Mouse (Mus musculus) heart, embryonic 11.5 days (tissue): ENCODE results near the gene Casp6. TPM values are rescaled to one million over a fixed set of nuclear protein-coding genes. Genes with fewer than 3 reads are reported as not detected.

Experiments
- ATAC-seq: fragments of 200-750 bp; cut with Nextera tagmentation; replicated peaks from 2 replicates; pipeline ENCODE4 v1.8.0; 2017; ENCODE audit warnings: moderate library complexity; ENCODE audit not compliant: insufficient number of reproducible peaks, low FRiP score, low TSS enrichment
- H3K27ac ChIP-seq: fragments of 300-500 bp; sonication (generic); 2 replicates; pipeline ENCODE4 v1.5.1; 2014; ENCODE audit warnings: mild to moderate bottlenecking, low read depth, low read length
- H3K27me3 ChIP-seq: fragments of 300-500 bp; sonication (generic); 2 replicates; pipeline ENCODE4 v1.6.1; 2014; ENCODE audit warnings: mild to moderate bottlenecking, low read length, mixed read lengths; ENCODE audit not compliant: control insufficient read depth, insufficient read depth
- H3K36me3 ChIP-seq: fragments of 300-500 bp; sonication (generic); 2 replicates; pipeline ENCODE4 v1.6.1; 2014; ENCODE audit warnings: mild to moderate bottlenecking, low read length, moderate library complexity, mixed read lengths; ENCODE audit not compliant: control insufficient read depth, insufficient read depth
- H3K4me1 ChIP-seq: fragments of 300-500 bp; sonication (generic); 2 replicates; pipeline ENCODE4 v1.6.1; 2014; ENCODE audit warnings: low read length; ENCODE audit not compliant: control insufficient read depth, insufficient read depth
- H3K4me2 ChIP-seq: fragments of 300-500 bp; sonication (generic); 2 replicates; pipeline ENCODE4 v1.6.1; 2014; ENCODE audit warnings: mild to moderate bottlenecking, moderate library complexity
- H3K4me3 ChIP-seq: fragments of 300-500 bp; sonication (generic); 2 replicates; pipeline ENCODE4 v1.5.1; 2014; ENCODE audit warnings: low read depth, low read length
- H3K9ac ChIP-seq: fragments of 300-500 bp; sonication (generic); 2 replicates; pipeline ENCODE4 v1.6.1; 2014; ENCODE audit warnings: mild to moderate bottlenecking, low read depth, low read length, moderate library complexity
- H3K9me3 ChIP-seq: fragments of 300-500 bp; sonication (generic); replicated peaks from 2 replicates; pipeline ENCODE4 v1.6.1; 2016; ENCODE audit warnings: low read length; ENCODE audit not compliant: control insufficient read depth
- WGBS: fragments of 180-500 bp; shearing (Covaris S2); extraction: QIAGEN DNeasy Blood & Tissue Kit; methylation state at CpG from one replicate; pipeline ENCODE4 v1.1.7; 2014; ENCODE audit not compliant: insufficient replicate concordance; 5-methylcytosine and 5-hydroxymethylcytosine counted together
- polyA plus RNA-seq: library from polyadenylated mRNA; unstranded; fragments of >200 nt; fragmentation: Nextera tagmentation; extraction: Ambion mirVana; gene quantifications from 2 replicates; pipeline ENCODE4 v1.2.1, GENCODE M21; 2014

Casp6 gene
- polyA plus RNA-seq, 1 experiment from 2014 or later, result 86.7 TPM

- Histone ChIP-seq H3K4me3 (no peak overlapping the region), H3K4me1 (no peaks in the 10 kb centered on the region), H3K27ac (no peak overlapping the region), H3K27me3 (no peaks in the 10 kb centered on the region), H3K9me3 (no peaks in the 10 kb centered on the region), H3K4me2 (no peak overlapping the region), H3K36me3 (no peaks in the 10 kb centered on the region), H3K9ac (no peak overlapping the region)
- 65% methylated on average over 9 of the region's 9 CpGs for WGBS
- ATAC-seq, result no peak
These were observed 35.3 kb downstream of the Casp6 start for GRCm38 (mm10) chr3:129936561-129936960.

GRCm38 (mm10) chr3:129937848-129938247 lies 36.6 kb downstream of the Casp6 start:
- no peak overlapping the region for H3K4me2 ChIP-seq
- H3K4me3 ChIP-seq, result no peak overlapping the region
- ATAC-seq, result no peak
- no peaks in the 10 kb centered on the region for H3K4me1 ChIP-seq
- H3K9me3 ChIP-seq, result no peaks in the 10 kb centered on the region
- 53% methylated on average over 3 of the region's 3 CpGs for WGBS
- no peak overlapping the region for H3K27ac ChIP-seq
- H3K9ac ChIP-seq, result no peak overlapping the region
- no peaks in the 10 kb centered on the region for H3K36me3 ChIP-seq
- H3K27me3 ChIP-seq, result no peaks in the 10 kb centered on the region

DNA sequence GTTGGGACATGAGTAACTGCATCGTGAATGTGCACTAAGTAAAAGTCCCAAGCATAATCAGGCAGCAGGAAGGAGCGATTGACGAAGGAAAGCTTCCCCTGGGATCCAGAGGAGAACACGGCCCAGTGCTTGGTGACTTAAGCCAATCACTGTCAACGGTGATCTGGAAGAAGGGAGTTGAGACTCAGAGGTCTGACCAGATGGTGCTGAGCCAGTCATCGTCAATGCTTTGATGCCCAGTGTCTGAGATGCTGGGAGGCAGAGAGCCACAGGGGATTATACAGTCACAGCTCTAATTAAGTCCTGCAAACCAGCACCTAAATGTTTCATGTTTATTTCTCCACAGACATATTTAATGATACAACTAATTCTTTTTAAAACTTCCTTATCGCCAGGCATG lies 37.8 kb downstream of the Casp6 start:
- Histone ChIP-seq H3K27me3 (no peaks in the 10 kb centered on the region), H3K4me2 (no peak overlapping the region), H3K9me3 (no peaks in the 10 kb centered on the region), H3K9ac (no peak overlapping the region), H3K36me3 (no peaks in the 10 kb centered on the region), H3K4me3 (no peak overlapping the region), H3K4me1 (no peaks in the 10 kb centered on the region), H3K27ac (no peak overlapping the region)
- no peak for ATAC-seq
- WGBS, result 57% methylated on average over 7 of the region's 7 CpGs

GRCm38 (mm10) chr3:129940780-129941179 lies 39.6 kb downstream of the Casp6 start:
- Histone ChIP-seq H3K4me1 (no peaks in the 10 kb centered on the region), H3K4me3 (no peak overlapping the region), H3K27ac (no peak overlapping the region), H3K9ac (no peak overlapping the region), H3K9me3 (no peaks in the 10 kb centered on the region), H3K27me3 (no peaks in the 10 kb centered on the region), H3K36me3 (no peaks in the 10 kb centered on the region), H3K4me2 (no peak overlapping the region)
- ATAC-seq, result no peak
- 93% methylated on average over 2 of the region's 2 CpGs for WGBS

- no peak for ATAC-seq
- Histone ChIP-seq H3K9ac (no peak overlapping the region), H3K9me3 (no peaks in the 10 kb centered on the region), H3K36me3 (no peaks in the 10 kb centered on the region), H3K4me2 (no peak overlapping the region), H3K4me3 (no peak overlapping the region), H3K4me1 (no peaks in the 10 kb centered on the region), H3K27me3 (no peaks in the 10 kb centered on the region), H3K27ac (no peak overlapping the region)
- WGBS, result 80% methylated on average over 1 of the region's 1 CpGs
These were observed 40.1 kb downstream of the Casp6 start for GRCm38 (mm10) chr3:129941291-129941690.

GRCm38 (mm10) chr3:129943813-129944212 lies 42.6 kb downstream of the Casp6 start:
- no peak for ATAC-seq
- H3K36me3 ChIP-seq, result no peaks in the 10 kb centered on the region
- H3K27me3 ChIP-seq, result no peaks in the 10 kb centered on the region
- H3K4me2 ChIP-seq, result no peak overlapping the region
- no peak overlapping the region for H3K4me3 ChIP-seq
- H3K9ac ChIP-seq, result no peak overlapping the region
- no peak overlapping the region for H3K27ac ChIP-seq
- no peaks in the 10 kb centered on the region for H3K9me3 ChIP-seq
- 60% methylated on average over 4 of the region's 4 CpGs for WGBS
- no peaks in the 10 kb centered on the region for H3K4me1 ChIP-seq

DNA sequence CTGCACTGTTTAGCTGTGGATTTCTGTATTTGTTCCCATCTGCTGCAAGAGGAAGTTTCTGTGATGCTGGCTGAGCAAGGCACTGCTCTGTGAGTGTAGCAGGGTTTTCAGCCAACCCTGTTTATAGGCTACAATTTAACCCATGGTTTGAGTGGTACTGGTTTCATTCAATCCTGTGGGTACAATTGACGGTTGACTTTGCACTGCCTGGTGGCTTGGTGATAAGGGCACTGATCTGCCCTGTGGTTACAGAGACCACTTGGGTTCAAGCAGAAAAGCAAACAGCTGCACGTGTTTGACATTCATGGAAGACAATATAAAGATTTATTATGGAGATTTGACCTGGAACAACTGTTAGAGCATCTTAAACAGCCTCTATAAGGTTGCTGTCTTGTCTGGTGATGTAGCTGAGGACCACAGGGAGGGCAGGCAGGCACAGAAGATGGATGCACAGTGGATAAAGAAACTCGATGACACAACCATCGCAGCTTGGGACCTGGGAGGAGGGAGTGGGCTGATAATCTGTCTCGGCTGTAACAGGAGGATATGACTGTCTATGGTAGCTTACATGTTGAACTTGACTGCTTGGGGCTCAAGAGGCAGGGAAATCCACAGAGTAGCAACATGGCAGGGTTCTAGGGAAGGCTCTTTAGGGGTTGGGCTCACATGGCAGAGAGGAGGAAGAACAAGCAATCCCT lies 45.1 kb downstream of the Casp6 start:
- Histone ChIP-seq H3K27ac (no peak overlapping the region), H3K4me1 (no peaks in the 10 kb centered on the region), H3K4me3 (no peak overlapping the region), H3K4me2 (no peak overlapping the region), H3K9me3 (no peaks in the 10 kb centered on the region), H3K27me3 (no peaks in the 10 kb centered on the region), H3K36me3 (no peaks in the 10 kb centered on the region), H3K9ac (no peak overlapping the region)
- no peak for ATAC-seq
- 67% methylated on average over 5 of the region's 5 CpGs for WGBS

GRCm38 (mm10) chr3:129948359-129948758 lies 47.1 kb downstream of the Casp6 start:
- no peak overlapping the region for H3K4me3 ChIP-seq
- H3K9me3 ChIP-seq, result no peaks in the 10 kb centered on the region
- WGBS, result 77% methylated on average over 5 of the region's 5 CpGs
- H3K4me1 ChIP-seq, result no peaks in the 10 kb centered on the region
- no peak for ATAC-seq
- H3K4me2 ChIP-seq, result no peak overlapping the region
- no peaks in the 10 kb centered on the region for H3K27me3 ChIP-seq
- H3K27ac ChIP-seq, result no peak overlapping the region
- no peaks in the 10 kb centered on the region for H3K36me3 ChIP-seq
- H3K9ac ChIP-seq, result no peak overlapping the region

DNA sequence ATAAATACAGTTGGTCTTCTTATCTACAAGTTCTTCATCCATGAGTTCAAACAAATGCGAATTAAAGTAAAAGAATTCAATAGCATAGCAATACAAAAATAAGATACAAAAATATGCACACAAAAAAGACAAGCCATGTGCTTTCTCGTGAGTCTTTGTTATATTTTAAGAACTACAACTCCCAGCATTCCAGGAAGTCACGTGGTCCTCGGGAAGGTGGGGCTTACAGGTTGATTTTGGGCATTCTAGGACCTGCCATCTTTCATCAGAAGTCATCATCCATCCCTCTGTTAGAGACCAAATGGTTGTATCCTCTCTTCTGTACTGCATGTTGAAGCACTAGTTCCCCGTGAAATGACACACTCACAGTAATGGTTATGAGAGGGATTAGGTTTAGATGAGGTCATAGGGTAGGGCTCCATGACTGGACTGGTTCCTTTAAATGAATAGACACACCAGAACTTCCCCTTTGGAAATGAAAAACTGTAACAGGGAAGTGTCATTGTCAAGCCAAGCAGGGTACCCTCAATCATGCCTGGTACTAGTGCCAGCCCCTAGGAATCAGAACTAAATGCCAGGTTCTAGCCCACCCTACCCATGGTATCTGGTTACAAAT lies 48.0 kb downstream of the Casp6 start:
- Histone ChIP-seq H3K36me3 (no peaks in the 10 kb centered on the region), H3K27me3 (no peaks in the 10 kb centered on the region), H3K9ac (no peak overlapping the region), H3K4me3 (no peak overlapping the region), H3K4me1 (no peaks in the 10 kb centered on the region), H3K4me2 (no peak overlapping the region), H3K9me3 (no peaks in the 10 kb centered on the region), H3K27ac (no peak overlapping the region)
- no peak for ATAC-seq
- 76% methylated on average over 5 of the region's 5 CpGs for WGBS
